Mouse (Mus musculus) lung, adult 2 months (tissue): ENCODE measurements around the gene Hoxd9. TPM values are rescaled to one million over a fixed set of nuclear protein-coding genes. Genes with fewer than 3 reads are reported as not detected.

Experiments
- DNase-seq: peaks from one replicate; pipeline ENCODE4 v3.0.0; 2022
- H3K4me1 ChIP-seq: fragments of 200-500 bp; 2 replicates; pipeline ENCODE4 v1.6.1; 2011; ENCODE audit warnings: low read length; ENCODE audit not compliant: control insufficient read depth, insufficient read depth
- H3K4me3 ChIP-seq: fragments of 200-500 bp; replicated peaks from 2 replicates; pipeline ENCODE3; 2011; ENCODE audit warnings: low read depth, mild to moderate bottlenecking, control low read depth, low read length; ENCODE audit errors: extremely low read depth
- CTCF ChIP-seq: fragments of 200-500 bp; IDR thresholded peaks from 2 replicates; pipeline ENCODE4 v1.5.1; 2011; ENCODE audit warnings: mild to moderate bottlenecking, low read length, control low read depth; ENCODE audit not compliant: insufficient read depth
- POLR2A ChIP-seq: fragments of 200-500 bp; IDR thresholded peaks from 2 replicates; pipeline ENCODE4 v1.6.1; 2011; ENCODE audit warnings: low read depth, mild to moderate bottlenecking, control low read depth, low read length, borderline replicate concordance; ENCODE audit errors: extremely low read depth
- WGBS: fragments of 180-500 bp; shearing (Covaris S2); methylation state at CpG from one replicate; pipeline ENCODE4 v1.1.7; 2018; 5-methylcytosine and 5-hydroxymethylcytosine counted together
- polyA plus RNA-seq: library from polyadenylated mRNA; depleted of rRNA; stranded (reverse); fragments of >200 nt; gene quantifications from 2 replicates; pipeline ENCODE4 v1.2.3, GENCODE M21; 2012

Hoxd9 gene
- polyA plus RNA-seq, 1 experiment = 0.75 TPM

DNA sequence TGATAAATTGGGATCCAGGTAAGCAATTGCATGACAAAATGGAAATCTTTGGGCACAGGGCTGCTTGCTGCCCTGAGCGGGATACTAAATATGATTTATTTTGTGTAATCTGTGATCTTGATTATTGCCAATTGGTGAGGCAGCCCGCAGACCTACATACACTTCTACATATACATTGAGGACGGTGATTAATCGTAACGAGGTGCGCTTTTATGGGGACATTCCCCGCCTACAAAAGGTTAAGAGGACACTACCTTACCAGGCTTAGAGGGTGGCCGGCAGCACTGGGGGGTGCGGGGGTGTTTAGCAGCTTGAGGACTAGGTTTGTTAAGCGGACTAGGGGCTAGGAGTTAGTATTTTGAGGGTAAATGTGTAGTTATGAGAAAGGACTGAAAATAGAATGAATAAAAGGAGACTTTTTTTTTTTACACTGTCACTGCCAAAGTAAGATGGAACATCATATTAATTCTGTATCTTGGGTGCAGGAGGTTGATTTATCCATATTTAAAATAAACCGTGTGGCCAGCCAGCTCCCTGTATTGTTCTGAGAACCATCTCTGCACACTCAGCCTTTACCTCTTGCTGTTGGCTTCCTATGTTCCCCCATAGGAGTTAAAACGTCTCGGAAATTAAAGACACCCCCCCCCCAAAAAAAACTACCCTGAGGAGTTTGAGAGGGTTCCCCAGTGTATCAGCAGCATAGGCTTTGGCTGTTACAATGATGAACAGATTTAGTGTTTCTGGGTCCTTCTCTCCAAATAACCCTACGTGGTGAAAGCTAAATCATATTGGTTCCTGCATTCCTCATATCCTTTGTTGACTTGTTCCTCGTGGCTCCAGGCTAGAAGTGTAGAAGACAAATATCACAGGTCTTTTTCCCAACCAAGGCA lies 39.4 kb downstream of the Hoxd9 start:
- no peak for DNase-seq
- 10% methylated on average over 15 of the region's 15 CpGs for WGBS
- Histone ChIP-seq H3K4me3 (no peak overlapping the region), H3K4me1 (no peaks in the 10 kb centered on the region)
- TF ChIP-seq POLR2A = no peak
- no peak for TF ChIP-seq CTCF

DNA sequence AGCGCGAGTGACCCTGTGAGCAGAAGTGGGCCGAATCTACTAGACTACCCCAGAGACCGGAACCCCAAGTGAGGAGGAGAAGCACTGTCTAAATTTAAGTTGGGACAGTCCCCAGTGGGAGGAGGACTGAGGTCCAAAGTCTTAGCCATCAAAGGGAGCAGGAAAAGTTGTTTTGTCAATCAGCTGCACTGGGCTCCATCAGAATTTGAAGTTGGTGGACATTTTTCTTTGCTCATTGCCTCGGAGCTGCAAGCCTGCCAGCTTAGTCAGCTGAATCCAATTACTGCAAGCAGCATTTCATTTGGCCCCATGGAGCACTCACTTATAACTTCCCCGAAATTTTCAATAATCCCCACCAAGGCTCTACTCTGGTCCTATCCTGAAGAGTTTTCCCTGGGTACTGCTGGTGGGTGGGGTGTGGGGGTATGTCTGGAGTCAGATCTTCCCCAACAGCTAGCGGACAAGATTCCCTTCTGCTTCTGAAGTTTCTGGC lies 40.1 kb downstream of the Hoxd9 start:
- WGBS = 15% methylated on average over 7 of the region's 7 CpGs
- no peak for TF ChIP-seq CTCF
- TF ChIP-seq POLR2A = no peak
- no peaks in the 10 kb centered on the region for H3K4me1 ChIP-seq
- no peak for DNase-seq
- H3K4me3 ChIP-seq = no peak overlapping the region

DNA sequence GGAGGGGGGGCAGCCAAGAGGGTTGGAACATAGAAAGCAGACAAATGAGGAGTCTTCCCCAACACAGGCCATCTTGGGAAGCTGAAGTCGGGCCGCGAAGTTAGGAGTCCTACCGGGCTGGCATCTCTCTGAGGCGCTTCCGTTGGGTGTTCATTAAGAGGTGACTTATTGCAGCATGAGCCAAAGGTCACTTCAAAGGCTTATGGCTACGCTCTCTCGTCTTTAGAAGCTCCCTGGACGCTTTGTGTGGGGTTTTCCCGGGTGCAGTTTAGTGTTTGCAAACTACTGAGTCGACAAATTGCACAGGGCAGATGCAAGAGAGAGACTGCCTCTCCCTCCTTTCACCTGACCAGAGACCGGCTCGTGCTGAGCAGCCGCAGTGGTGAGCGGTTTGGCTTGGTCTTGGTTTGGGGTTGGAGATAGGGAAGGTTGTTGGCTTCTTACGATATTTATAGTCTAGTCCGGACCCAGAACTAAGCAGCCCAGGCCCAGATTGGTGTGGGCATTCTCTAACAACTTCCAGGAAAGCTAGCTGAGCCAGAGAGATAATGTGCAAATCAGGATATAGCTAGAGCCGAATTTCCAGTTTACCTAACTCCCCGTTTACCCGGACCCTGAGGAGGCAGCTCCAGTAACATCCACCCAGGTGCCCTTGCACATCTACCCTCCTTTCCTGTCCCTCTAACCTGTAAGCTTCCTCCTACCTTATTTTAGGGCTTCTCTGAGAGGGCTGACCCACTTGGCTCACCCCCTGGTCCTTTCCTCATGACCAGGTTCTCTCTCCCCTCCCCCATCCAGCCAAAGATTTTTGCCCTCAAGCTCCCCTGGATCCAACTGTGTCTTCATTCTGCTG lies 41.3 kb downstream of the Hoxd9 start:
- no peak overlapping the region for H3K4me3 ChIP-seq
- no peak for TF ChIP-seq POLR2A
- TF ChIP-seq CTCF = no peak
- no peaks in the 10 kb centered on the region for H3K4me1 ChIP-seq
- DNase-seq = no peak
- 4% methylated on average over 20 of the region's 20 CpGs for WGBS

DNA sequence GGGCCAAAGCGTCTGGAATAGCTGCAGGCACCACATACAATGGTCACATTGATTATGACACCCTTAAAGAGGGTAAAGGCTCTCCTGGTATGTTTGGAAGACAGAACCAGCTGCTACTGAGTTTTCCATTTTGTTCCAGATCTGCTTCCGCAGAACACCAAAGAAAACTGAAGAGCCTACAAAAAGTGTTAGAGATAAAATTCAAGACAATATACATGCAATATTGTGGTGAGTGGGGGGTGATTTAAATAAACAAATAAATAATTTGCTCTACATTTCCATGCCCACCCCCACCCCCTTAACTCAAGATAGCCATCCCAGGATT lies 41.9 kb downstream of the Hoxd9 start:
- Histone ChIP-seq H3K4me1 (no peaks in the 10 kb centered on the region), H3K4me3 (no peak overlapping the region)
- no peak for TF ChIP-seq CTCF
- TF ChIP-seq POLR2A = no peak
- DNase-seq = no peak
- 21% methylated on average over 2 of the region's 2 CpGs for WGBS

DNA sequence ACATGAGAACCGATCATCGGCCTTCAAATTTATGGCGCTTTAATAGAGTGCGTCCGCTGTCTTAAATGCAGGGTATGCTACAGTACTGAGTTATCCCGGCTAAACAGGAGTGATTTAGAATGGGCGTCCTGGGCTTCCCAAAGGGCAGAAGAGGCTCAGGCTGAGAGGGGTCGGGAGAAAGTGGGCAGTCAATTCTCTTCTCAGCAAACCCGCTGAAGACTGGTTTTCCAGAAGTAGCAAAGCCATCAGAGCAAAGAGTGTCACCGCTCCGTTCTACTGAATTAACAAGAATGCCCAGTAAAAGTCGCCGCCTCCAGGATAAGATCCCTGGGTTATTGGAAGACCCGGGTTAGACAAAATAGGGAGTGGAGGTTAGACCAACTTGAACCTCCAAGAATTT lies 42.3 kb downstream of the Hoxd9 start:
- WGBS = 8% methylated on average over 14 of the region's 14 CpGs
- no peak for DNase-seq
- Histone ChIP-seq H3K4me1 (no peaks in the 10 kb centered on the region), H3K4me3 (no peak overlapping the region)
- no peak for TF ChIP-seq POLR2A
- TF ChIP-seq CTCF = no peak

DNA sequence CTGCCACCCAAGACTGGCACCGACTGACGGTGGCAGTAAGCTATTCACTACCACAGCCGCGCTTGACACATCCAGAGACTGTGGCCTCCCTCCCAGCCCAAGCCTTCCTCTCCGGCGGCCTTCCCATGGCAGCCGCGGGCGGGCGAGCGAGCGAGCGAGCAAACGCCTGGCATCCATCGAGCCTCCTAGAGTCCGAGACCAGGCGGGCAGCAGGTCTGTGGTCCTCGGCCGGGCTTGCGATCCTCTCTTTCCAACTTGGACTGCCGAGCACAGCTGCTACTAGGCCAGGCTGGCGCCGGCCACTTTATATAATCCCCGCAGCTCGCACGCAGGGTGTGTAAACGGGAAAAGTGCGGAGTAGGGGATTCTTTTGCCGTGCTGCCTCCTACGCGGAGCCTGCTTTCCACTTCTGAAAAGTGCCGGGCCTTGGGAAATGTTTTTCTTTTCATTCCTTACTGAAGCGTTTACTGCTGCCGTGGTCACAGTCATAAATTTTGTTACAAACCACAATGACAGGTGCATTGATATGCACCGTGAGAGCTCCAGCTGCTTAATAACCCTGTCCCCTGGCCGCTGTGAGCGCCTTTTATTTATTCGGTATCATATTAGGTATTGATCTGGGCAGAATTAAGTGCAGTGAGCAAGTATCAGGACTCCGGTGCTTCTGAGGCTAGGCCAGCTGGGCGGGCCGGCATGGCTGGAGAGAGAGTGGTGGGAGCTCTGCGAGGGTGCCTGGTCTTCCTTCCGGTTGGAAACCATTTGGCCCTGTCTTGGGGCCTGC lies 43.0 kb downstream of the Hoxd9 start:
- 5% methylated on average over 43 of the region's 43 CpGs for WGBS
- DNase-seq = no peak
- Histone ChIP-seq H3K4me3 (no peak overlapping the region), H3K4me1 (no peaks in the 10 kb centered on the region)
- TF ChIP-seq CTCF (no peak), POLR2A (no peak)

DNA sequence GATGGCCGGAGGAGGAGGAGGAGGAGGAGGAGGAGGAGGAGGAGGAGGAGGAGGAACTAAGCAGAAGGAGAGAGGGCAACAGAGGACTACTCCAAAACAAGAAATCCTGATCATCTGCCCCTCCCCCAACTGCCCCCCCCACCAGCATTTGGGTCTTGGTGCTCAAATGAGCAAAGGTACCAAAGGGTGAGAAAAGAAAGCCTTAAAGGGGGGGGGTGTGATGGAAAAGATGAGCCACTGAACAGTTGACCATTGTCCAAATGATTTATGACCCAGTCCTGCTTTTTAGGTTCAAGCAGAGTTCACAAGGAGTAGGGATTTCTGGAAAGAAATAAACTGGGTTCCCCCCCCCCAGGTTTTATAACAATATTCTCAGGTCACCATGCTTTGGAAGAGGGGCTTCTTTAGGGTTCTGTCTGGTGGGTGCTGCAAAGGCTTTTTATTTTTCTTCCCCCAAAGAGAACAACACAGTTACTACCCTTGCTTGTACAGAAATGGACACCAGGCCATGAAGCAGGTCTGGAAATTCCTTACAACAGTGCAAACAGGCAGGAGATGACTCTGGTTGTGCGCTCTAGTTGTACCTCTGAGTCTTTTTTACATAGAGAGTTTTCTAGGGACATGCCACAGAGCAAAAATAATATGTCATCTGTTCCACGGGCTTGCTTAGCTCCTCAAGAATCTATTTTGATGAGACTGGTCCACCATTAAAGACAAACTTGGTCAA lies 43.9 kb downstream of the Hoxd9 start:
- 47% methylated on average over 2 of the region's 3 CpGs for WGBS
- no peak for TF ChIP-seq CTCF
- TF ChIP-seq POLR2A = no peak
- Histone ChIP-seq H3K4me1 (no peaks in the 10 kb centered on the region), H3K4me3 (no peak overlapping the region)
- no peak for DNase-seq

DNA sequence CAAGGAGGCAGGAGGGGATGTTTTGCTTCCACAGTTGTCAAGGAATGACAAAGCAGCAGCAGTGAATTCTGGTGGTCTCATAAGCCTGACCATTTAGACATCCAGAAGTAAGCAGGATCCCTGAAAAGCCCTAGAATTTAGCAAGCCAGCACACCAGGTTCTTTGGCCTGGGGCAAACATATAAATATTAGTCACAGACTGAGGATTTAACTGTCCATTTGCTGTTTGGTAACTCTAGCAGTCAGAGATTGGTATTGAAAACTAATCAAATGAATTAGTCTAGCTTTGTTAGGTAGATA lies 44.4 kb downstream of the Hoxd9 start:
- Histone ChIP-seq H3K4me1 (no peaks in the 10 kb centered on the region), H3K4me3 (no peak overlapping the region)
- DNase-seq = no peak
- no peak for TF ChIP-seq POLR2A
- TF ChIP-seq CTCF = no peak
